Mouse (Mus musculus) spleen, embryonic (tissue): Measurements from ENCODE around the gene Csf2.

Experiments
- CTCF ChIA-PET: fragments of 350-600 bp; sonication (Branson Sonifier 250); formaldehyde crosslinking; loops from one replicate; lab custom pipeline; 2022; lab: Charles Lee

The Csf2 gene

GRCm38 (mm10) chr11:54242494-54242893 is 7.0 kb downstream of the Csf2 start:
- CTCF ChIA-PET = no interaction called here

DNA sequence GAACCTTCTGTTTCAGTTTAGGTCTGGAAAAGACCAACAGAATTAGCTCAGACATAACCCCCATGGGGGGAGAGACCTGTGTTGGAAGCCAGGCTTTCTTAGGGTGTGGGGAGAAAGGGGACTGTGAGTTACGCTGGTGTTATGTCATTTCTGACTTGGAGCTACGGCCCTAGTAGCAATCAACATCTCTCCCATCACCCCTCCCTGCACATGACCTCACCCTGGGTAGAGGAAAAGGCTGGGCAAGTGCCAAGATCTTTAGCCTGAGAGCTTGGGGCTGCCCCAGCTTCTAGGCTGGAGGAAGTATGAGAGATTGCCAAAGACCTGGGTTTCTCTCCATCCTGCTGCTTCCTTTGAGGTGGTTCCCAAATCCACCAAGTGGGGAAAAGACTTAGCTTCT is 12.5 kb downstream of the Csf2 start:
- CTCF ChIA-PET = no interaction called here

- CTCF ChIA-PET = no interaction called here
These were observed 22.0 kb downstream of the Csf2 start for GRCm38 (mm10) chr11:54227478-54227877.

GRCm38 (mm10) chr11:54224475-54224986 is 24.9 kb downstream of the Csf2 start:
- CTCF ChIA-PET = interaction anchor here (0.7 kb wide), 1 partner anchor 17 kb away, joined by 3 read pairs; no protein-coding TSS in a partner anchor

- CTCF ChIA-PET = no interaction called here
These were observed 25.6 kb downstream of the Csf2 start for GRCm38 (mm10) chr11:54223637-54224474.

DNA sequence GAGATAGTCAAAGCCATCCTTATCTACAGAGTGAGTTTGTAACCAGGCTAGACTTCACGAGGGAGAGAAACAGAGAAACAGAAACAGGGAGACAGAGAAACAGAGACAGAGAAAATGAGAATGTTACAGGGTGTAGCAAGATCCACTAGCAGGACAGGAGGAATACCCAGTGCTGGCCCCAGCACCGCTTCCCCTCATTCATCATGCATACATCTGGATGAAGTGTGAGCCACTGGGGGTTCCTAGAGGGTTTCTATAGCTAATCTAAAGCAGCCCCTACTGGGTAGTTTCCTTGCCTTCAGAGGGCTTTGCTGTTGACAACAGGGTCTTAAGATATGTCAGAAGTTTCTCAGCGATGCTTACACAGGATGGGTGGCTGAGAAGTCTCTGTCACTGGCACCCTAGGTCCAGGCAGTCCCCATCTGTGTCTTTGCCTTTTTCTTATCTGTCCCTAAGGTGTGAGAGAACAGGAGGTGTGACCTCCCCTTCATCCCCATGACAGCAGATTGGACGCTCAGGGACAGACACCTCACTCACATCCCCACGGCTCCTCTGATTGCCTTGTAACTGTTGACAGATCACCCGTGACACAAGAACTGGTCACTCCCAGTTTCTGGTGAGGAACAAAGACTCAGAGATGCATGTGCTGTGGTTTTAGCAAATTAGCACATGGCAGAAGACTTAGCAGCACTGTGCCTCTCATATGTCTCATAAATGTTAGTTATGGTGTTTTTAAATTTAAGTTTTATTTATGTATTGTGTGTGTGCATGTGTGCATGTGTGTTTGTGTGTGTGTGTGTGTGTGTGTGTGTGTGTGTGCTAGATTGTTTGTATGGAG is 29.3 kb downstream of the Csf2 start:
- CTCF ChIA-PET = no interaction called here

- CTCF ChIA-PET = interaction anchor here (0.6 kb wide), 1 partner anchor 61 kb away, joined by 3 read pairs; no protein-coding TSS in a partner anchor
These were observed 30.3 kb downstream of the Csf2 start for GRCm38 (mm10) chr11:54219191-54219590.

- CTCF ChIA-PET = interaction anchor here (0.8 kb wide), 1 partner anchor 516 kb away, joined by 4 read pairs; no protein-coding TSS in a partner anchor
These were observed 32.1 kb downstream of the Csf2 start for GRCm38 (mm10) chr11:54217384-54217783.

GRCm38 (mm10) chr11:54216091-54216490 is 33.4 kb downstream of the Csf2 start:
- CTCF ChIA-PET = no interaction called here

DNA sequence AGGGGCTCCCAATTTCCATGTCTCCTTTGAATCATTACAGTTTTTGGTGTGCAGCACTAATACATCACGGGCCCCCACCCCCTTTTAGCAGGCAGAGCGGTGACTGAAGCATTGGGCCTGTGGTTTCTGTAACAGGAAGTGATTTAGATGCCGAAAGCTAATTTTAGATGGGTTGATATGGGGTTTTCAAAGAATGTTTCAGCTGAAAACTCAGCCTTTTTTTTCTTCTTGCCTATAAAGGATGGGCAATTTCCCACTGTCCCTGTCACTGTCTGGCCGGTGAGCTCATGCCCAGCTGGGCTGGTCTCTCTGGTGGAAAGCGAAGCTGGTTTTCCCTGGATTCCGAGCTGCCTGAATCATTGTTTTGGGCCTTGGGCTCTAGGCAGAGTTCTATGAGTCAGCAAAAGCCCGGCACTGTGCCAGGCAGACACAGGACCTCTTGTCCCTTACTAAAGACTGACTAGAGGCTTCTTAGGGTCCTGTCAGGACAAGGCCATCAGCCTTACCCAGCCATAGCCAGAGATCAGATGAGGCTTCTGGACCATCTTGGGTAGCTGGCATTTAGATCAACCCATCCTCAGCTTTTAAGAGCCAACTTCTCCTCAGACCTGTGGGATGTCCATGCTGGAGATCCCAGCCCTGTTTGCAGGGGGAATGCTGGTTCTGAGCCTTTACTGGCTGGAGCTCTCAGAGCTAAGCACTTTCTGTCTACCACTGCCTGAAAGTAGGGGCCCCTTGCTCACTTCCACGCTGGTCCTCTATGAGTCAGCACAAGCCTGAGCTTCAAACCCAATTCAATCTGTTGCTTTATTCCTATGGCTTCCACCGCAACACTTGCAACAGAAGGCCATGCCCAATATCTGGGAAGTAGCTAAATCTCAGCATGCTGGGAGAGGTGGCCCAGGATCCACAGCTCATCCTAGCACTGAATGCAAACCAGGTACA is 34.7 kb downstream of the Csf2 start:
- CTCF ChIA-PET = no interaction called here

- CTCF ChIA-PET = no interaction called here
These were observed 35.8 kb downstream of the Csf2 start for GRCm38 (mm10) chr11:54213631-54214030.

- CTCF ChIA-PET = no interaction called here
These were observed 42.5 kb downstream of the Csf2 start for GRCm38 (mm10) chr11:54206993-54207392.

GRCm38 (mm10) chr11:54205366-54205765 is 44.1 kb downstream of the Csf2 start:
- CTCF ChIA-PET = no interaction called here

- CTCF ChIA-PET = interaction anchor here (0.6 kb wide), 1 partner anchor 1844 kb away, joined by 3 read pairs; no protein-coding TSS in a partner anchor
These were observed 44.7 kb downstream of the Csf2 start for GRCm38 (mm10) chr11:54204781-54205180.

- CTCF ChIA-PET = interaction anchor here (0.5 kb wide), 1 partner anchor 24 kb away, joined by 35 read pairs; no protein-coding TSS in a partner anchor
These were observed 46.3 kb downstream of the Csf2 start for GRCm38 (mm10) chr11:54203162-54203561.

- CTCF ChIA-PET = no interaction called here
These were observed 47.4 kb downstream of the Csf2 start for GRCm38 (mm10) chr11:54201881-54202685.

DNA sequence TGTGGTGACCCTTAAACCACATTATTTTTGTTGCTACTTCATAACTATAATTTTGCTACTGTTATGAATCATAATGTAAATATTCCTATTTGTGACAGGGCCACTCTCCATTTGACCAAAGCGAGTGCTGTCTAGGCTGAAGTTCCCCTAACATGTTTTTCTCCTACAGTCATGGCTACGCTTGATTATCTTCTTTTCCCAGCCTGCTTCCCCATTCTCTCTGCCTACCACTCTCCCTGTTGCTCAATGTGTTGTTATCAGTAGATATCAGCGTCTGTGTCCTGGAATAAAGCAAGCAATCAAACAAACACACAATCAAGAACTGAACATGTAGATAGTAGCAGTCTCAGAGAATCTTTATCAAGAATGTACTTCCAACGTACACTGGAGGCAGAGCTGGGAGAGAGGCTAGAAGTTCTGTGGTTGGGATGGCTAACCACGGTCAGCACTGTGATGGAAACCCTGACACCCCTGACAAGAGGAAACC is 48.1 kb downstream of the Csf2 start:
- CTCF ChIA-PET = no interaction called here
